Mouse (Mus musculus) megakaryocyte progenitor cell, adult 5-6 weeks (primary cell): ENCODE measurements around the gene Spout1. TPM values are rescaled to one million over a fixed set of nuclear protein-coding genes. Genes with fewer than 3 reads are reported as not detected.

ENCODE experiments used
- ATAC-seq: replicated peaks from 2 replicates; pipeline ENCODE4 v1.8.0; 2016; ENCODE audit warnings: mild to moderate bottlenecking, moderate TSS enrichment, inconsistent platforms; ENCODE audit not compliant: poor library complexity
- total RNA-seq, 2 experiments: library from RNA; stranded (forward) in 1 of 2; stranded (reverse) in 1 of 2; fragments of 157-497, 149-512 nt in 1 of 2; fragments of 200-1000 nt in 1 of 2; gene quantifications; 2 replicates each; pipeline versions ENCODE4 v1.2.3 to v1.2.4; 2015 to 2017

The Spout1 gene
- 21.5 and 28.3 TPM in 2 replicates for total RNA-seq (2015)
- 40.1 and 44.2 TPM in 2 replicates for total RNA-seq (2017)

DNA sequence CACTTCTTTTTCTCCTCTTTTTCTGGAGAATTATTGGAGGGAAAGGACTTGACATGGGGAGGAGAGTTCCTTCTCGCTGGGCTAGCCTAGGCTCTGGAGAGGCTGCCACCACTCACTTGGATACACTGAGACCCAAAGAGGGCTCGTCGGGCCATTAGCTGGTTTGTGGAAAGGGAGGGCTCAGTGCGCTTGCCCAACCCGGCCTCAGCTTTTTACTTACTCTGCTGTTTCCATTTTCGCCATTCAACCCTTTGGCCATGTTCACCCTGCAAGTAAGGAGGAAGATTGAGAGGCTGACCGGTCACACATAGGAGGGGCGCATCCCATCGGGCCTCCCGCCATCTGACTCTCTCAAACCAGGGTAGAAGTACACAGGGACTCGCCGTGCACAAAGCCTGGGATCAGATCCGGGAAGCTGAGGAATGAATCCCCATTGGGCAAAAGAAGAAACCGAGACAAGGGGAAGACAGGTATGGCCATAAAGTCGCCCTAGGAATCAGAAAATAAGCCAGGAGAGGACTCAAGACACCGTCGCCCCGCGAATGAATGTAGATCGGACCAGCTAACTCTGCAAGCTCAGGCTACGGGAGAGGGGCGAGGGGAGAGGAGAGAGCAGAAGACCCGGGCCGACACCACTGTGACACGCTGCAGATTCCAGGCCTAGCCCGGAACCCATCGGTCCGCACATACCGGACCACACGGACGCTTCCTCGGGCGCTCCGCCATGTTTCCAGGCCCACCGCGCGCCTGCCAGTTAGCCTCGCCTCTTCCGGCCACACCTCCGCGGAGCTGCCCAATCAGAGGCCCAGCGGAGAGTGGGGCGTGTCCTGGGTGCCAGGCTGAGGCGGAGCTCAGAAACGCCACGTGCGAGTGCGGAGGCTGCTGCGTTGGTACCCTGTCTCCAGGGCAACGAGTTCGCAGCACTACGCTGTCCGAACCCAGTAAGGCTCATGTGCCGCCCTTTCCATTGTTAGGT lies at the start of gene Spout1:
Gene Spout1, minus strand, starts transcription at position 760 of the 976 bp plus-strand sequence.
- ATAC-seq: peak; percentile 100

DNA sequence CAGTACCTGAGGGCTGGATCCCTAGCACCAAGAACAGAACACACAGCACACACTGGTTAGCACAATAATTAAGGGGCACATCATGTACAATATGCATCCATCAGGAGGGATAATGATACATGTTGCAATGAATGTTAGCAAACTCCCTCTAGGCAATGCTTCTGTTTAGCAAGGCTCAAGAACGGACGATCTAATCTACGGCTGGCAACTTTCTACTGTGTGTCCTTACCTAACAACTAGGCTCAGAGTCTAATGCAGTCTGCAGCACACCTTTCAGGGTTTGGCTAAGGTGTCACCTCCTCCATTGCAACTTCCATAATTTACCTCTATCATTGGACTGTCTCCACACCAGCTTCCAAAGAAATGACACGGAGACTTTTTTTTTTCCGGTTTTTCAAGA lies 38.0 kb upstream of the Spout1 start:
- ATAC-seq: no peak

DNA sequence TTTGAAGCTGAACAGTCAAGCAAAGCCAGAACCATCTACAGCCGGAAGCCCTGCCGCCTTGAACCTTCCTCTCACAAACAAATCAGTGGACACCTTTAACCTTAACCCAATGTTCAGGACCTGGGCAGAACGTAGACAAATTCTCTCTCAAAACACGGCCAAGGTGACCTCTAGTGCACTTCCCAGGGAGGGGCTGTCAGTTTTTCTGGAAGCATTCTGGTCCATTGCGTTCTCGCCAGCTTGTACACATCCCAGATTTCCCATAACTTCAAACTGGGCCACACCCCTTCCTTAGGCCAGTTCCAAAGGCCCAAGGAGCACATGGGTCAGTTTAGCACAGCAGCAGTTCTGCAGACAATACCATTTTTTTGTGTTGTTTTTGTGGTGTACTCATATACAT lies 37.2 kb upstream of the Spout1 start:
- ATAC-seq: no peak

DNA sequence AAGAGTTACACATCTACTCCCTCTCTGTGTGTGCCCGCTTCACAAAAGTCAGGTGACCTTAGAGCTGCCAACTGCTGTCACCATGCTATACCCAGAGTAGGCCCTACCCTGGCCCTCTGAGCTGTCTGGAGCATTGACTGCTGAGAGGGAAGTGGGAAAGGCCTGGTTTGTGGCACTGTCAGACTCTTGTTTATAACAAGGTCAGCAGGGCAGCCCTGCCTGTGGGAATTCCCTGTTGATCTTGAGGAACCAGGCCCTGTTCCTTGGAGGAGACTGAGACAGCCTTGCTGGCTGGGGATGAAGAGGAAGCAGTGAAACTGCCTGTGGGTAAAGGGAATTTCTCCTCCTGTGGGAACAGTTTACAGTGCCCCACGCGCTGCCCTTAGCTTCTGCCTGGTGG lies 36.5 kb upstream of the Spout1 start:
- ATAC-seq: no peak

DNA sequence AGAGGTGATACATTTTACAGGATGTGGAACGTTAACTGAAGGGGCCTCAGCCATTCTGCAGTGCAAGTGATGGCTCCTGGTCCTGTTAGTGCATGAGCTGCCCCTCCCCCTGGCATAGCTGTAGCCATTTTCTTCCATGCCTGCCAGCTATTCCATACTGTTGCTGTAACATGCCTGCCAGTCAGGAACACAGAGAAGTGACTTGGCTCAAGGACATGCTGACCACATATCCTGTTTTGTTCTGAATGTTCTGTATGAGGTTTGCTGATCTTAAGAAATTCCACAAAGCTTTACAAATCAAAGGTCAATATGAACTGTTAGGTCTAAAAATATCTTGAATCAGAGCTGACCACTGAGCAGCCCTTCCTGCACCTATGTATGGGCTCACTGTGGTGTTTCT lies 34.7 kb upstream of the Spout1 start:
- no peak for ATAC-seq

DNA sequence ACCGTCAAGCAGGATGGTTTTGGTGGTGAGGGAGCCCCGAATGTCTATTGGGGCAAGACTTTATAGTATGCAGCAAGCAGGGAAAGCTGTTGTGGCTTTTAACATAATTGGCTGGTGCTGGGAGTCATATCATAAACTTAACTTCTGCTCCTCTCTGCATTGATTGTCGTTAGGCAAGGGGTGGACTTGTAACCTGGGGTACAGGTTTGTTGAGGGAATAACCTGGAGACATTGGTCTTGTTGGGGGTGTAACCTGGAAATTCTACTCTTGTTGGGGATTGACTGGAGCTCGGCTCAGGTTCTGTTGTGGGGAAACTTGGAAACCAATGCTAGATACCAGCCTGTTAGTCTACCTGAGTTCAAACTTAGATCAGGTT lies 33.9 kb upstream of the Spout1 start:
- no peak for ATAC-seq

DNA sequence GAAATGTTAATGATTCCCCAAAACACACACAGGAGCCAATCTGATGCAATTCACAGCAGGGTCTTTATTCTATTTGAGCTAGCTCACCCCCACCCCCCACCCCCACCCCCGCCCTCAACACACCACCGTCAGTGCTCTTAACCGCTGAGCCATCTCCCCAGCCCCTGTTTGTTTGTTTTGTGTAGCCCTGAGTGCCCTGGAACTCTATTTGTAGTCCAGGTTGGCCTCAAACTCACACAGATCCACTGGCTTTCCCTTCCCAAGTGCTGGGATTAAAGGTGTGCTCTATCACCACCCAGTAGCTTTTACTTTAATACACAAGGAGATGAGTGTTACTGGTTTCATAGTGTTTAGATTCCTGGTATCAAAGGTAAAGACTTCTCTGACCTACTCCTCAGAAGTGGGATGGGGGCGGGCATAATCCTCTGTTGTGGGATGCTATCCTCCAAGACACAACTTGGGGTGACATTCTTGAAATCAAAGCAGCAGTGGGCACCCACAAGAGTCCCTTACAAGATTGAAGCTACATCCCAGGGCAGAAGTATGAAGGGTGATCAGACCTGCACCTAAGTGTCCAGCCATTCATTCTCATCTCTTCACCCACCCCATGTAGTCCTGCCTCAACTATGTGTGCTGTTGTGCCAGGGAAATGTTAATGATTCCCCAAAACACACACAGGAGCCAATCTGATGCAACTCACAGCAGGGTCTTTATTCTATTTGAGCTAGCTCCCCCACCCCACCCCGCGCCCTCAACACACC lies 33.3 kb upstream of the Spout1 start:
- ATAC-seq: no peak

DNA sequence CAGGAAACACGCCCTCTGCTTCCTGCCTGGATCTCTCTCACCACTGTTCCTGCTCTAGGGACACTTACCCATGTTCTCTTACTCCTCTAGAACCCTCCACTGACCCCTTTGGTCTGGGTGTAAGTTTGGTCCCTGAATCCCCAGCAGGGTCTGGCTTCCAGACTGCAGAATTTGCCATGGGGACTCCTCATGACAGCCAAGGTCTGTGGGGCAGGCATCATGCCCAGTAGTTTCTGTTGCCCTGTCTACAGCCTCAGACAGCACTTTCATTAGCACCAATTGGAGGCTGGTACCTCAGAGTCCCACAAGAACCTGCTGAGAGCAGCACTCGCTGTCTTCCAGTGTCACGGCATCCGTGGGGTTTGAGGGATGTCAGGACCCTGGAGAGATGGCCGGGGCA lies 29.6 kb upstream of the Spout1 start:
- no peak for ATAC-seq

DNA sequence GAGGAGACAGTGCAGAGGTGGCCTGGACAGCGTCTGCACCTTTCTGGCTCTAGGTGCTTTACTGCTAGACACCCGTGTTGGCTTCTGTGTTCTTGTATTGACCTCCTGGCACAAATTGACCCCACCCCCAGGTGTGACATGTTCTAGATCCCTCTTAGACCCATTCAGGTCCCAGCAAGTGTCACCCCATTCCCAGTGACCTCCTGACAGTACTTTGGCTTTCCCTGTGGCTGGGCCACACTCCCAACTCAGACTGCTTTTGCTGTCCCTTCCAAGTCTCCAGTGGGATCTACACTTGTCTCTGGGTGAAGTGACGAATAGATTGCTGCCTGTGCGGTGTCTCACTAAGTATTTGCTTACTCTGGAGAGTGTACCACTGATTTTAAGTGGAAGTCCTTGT lies 29.1 kb upstream of the Spout1 start:
- no peak for ATAC-seq

DNA sequence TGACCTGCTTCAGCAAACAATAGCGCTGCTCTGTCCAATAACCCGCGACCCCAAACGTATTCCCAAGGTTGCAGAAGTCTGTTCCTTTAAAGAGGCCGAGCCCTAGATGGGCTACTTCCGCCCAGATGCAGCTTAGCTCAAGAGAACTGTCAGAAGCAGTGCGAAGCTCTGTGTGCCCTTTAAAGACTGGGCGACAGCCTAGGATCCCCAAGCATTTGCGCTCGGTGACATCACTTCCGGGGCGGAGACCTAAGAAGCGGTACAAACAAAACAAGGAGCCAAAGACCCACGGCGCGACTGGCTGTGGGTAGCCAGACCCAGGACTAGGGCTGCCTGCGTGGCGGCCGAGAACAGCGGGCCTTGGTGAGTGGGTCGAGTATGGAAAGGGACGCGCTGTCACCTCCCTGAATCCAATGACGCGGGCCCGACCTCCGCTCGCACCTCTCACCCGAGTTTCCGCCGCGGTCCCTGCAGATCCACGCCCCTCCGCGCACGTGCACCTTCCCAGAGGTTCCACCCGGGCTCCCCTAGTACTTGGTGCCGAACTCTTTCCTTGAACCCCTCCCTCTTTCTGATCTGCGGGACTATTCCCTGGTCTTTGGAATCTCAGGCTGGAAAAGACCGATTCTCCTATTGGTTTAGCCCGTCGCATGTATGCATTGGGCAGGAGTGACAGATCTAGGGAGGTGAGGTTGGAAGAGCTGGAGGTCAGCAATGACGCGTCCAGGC lies 27.5 kb upstream of the Spout1 start, which contains the start of gene Kyat1:
Gene Kyat1, minus strand, starts transcription at position 219 of the 729 bp plus-strand sequence.
- ATAC-seq: peak; percentile 94

DNA sequence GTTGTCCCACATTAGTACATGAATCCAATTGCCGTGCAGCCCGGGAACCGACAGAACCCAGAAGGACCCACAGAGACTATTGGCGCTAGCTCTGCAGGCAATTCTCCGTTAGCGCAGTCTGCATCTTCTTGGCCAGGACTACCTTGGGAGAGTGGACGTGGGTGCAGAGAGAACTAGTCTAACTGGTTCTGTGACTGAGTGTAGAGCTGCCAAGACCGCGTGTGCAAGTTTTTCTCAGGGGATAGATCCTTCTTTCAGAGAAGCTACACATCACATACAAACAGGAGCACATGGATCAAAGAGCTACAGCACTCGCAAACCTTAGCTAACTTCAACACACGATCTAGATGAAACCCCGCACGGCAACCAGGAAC lies 27.0 kb upstream of the Spout1 start:
- ATAC-seq: peak; percentile 14

DNA sequence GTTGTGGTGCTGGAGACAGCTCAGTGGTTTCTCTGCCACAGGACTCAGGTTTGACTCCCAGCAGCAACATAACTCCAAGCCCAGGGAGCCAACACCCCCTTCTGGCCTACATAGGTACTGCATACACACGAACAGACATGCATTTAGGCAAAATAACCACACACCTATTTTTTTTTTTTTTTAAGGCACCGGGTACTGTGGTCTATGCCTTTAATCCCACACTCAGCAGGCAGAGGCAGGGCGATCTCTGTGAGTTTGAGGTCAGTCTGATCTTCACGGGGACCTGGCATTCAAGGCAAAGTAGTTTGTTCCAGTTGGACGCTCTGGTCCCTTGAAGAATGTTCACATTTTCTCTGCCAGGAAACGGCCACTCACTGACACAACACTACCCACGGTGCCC lies 25.2 kb upstream of the Spout1 start:
- ATAC-seq: peak; percentile 43

DNA sequence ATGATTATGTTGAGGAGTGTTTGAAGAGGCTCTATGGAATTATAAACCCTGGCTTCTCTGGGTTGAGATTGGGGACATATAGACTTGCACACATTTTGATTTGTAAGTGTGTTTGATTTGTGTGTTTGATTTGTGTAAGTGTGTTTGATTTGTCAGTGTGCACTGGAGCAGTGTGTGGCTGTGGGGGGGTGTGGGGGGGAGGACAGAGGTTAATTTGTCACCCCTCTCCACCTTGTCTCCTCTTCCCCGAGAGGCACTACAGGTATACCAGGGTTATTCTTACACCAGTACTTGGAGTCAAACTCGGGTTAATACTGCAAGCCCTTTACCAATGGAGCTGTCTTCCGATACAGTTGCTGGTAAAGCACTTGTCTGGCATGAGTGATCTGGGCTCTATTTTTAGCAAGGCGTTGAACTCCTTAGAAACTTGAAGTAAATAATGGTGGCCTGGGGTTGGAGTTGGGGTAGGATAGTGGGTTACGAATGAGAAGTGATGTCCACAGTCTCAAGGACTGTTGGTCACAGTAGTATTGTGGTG lies 22.2 kb upstream of the Spout1 start:
- ATAC-seq: no peak

DNA sequence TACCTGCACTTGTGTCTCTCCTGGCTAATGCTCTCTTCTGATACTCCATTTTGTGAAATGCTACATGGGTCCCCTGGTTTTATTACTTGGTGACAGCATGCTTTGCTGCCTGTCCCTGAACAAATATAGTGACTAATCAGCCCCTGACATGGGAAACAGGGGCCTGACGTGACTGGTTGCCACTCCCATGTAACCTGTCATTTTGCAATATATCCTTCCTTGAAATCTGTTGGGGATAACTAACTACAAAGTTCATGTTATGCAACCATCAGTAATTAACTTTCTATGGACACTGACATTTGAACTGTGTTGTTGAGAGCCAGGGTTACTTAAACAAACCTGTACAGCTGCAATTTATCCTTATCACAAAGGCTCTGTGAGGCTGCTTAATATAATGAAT lies 21.7 kb upstream of the Spout1 start:
- ATAC-seq: no peak

DNA sequence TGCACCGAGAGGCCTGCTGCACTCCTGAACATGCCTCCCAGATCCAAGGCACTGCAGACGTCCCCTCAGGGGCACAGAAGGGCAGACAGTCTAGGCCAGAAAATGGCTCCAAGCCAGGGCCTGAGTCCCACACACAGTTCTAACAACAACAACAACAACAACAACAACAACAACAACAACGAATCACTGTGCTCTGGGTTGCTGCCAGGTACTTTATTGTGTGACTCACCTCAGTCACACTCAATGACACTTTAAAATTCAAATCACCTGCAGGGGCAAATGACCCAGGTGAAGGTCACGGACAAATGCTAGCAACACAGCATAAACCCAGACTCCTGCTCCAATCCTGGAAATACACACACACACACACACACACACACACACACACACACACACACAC lies 19.8 kb upstream of the Spout1 start:
- ATAC-seq: no peak

DNA sequence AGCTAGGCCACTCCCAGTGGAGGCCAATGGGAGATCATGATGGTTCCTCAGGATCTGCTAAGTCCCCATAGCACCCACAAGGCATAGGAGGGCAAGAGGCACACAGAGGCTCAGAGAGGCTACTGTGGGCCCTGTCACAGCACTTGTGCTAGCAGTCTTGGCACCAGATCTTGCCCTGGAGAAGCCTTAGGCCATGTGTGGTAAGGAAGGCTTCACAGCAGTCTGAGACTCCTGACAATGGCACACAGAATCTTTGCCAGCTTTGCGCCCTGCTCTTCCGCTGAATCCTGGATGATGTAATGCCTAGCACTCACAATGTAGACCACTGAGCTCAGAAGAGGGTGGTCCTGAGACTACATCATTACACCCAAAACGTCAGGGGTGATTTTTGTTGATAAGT lies 16.4 kb upstream of the Spout1 start:
- ATAC-seq: no peak

DNA sequence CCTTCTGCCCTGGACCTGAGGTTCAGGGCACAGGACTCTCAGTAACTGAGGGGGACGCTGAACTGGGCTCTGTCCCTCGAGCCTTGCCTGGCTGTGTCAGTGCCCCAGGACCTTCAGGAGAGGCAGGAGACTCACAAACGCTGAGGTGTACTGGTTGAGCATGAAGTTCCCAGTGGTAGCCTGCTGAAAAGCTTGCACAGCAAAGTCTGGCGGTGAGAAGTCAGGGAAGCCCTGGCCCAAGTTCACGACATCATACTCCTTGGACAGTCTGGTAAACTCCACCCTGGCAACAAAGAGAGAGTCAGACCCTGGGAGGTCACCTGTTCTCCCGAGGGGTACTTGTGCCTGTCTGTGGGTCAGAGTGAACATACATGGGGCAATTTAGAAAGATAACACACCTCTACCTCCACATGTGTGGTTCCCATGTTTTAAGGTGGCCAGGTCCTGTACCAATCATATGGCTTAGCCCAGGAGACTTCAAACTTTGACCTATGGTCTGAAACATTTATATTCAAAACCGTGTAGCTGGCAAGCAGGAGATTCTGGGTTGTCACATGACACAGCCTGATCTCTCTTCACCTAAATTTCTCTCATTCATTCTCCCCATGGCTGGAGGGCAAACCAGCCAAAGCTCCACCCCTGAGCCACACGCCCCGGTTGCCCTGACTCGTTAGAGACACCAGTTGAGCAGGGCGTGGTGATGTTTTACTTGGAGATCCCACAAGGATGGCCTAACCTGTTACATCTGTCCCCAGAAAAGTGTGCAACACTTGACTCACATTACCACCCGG lies 13.7 kb upstream of the Spout1 start:
- ATAC-seq: no peak

DNA sequence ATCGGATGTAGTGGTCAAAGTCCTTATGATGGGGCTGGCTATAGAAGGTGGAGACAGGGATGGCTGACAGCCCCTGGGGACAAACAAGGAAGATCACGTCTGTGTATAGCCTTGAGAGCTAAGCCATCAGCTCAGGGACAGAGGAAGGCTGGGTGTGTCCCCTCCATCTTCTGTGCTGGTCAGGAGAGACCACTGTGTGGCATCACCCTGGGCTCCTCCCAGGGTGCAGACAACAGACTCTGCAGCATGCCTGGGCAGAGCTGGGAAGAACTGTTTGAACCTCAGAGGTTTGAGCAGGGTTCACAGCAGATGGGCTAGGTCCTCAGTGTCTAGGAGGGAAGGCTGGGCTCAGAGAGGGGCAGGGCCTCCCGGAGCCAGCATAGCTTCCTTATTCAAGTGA lies 7.4 kb upstream of the Spout1 start:
- ATAC-seq: no peak

DNA sequence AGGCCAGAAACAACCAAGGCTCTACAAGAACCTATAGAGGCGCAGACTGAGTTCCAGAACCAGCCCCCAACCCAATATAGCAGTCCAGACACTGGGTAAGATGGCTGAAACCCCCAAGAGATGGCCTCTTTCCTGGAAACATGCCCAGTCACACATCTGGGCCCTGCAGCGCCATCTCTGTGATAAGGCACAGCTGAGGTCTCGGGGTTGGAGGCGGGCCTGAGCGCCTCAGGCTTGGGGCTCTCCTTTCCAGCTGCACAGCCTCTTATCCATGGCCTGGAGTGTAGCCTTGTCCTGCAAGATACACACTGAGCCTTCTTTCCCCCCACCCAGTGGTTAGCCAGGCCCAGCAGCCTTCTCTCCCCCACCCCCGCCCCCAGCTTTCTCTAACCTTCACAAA lies 7.0 kb upstream of the Spout1 start:
- ATAC-seq: peak; percentile 86

DNA sequence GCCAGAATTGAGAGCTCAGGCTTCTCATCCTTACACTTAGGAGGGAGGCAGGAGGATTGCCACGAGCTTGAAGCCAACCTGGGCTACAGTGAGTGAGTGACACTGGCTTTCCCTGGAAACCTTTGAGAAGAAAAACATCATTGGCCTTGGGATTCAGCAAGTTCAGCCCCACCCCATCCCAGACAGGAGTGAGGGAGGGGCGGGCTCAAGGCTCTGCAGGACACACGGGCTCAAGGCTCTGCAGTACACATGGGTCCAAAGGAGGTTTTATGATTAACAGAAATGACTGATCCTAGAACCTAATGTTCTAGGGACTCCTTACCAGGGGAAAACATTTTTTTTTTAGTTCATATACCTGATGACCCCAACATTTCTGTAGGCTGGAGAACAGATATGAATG lies 5.5 kb upstream of the Spout1 start:
- ATAC-seq: no peak
